Mouse (Mus musculus) C2C12 (cell line): ENCODE results near the gene Ryk.

Source experiments
- CTCF ChIP-seq: IDR thresholded peaks from one replicate; pipeline ENCODE4 v1.5.1; 2011; ENCODE audit not compliant: control insufficient read depth, insufficient read depth, insufficient read length
- MAX ChIP-seq: IDR thresholded peaks from one replicate; pipeline ENCODE4 v1.6.1; 2011; ENCODE audit warnings: mild to moderate bottlenecking, control low read depth

DNA sequence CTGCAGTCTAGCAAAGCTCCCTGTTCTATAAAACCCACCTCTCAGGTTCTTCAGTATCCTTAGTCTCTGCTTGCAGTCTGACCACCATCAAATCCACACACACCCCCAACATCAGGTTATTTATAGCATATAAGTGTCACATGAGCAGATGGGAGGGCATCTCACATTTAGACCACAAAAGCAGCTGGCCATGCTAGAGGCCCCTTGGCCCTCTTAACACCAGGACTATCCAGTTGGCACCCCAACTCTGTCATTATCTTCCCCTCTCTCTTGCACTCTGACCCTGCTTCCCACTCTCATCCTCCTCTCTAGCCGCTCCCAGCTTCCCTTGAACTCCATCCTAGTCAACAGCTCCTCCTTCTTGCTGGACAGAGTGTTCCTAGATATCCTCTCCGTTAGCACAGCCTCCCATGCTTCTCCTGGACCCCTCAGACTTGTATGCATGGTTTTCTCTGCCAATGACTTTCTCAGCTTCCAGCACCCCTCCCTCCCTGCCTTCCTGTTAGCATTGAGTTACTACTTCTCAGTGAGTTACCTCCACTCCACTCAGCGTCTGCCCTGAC is 80.7 kb downstream of the Ryk start:
- TF ChIP-seq CTCF (no peak), MAX (no peak)
